Mouse (Mus musculus) CH12.LX (cell line): ENCODE results near the gene Nhlrc3. TPM values are rescaled to one million over a fixed set of nuclear protein-coding genes. Genes with fewer than 3 reads are reported as not detected.

Experiments used
- DNase-seq: peaks from one replicate; pipeline ENCODE4 v3.0.0-alpha.2; 2013; ENCODE audit errors: extremely low read depth
- H3K27ac ChIP-seq: 2 replicates; pipeline ENCODE4 v1.5.1; 2012; ENCODE audit warnings: low read depth, mild to moderate bottlenecking, control low read depth, moderate library complexity; ENCODE audit not compliant: insufficient read depth
- H3K27me3 ChIP-seq: replicated peaks from 2 replicates; pipeline ENCODE3; 2012; ENCODE audit warnings: inconsistent platforms
- H3K36me3 ChIP-seq, 2 experiments: replicated peaks in 1 of 2; 2 replicates each; pipeline versions ENCODE3 to v1.6.1; 2012; ENCODE audit warnings: inconsistent platforms in 1 of 2, low read length in 1 of 2, mild to moderate bottlenecking in 1 of 2, mixed read lengths in 1 of 2, moderate library complexity in 1 of 2; ENCODE audit not compliant: control insufficient read depth in 1 of 2, insufficient read depth in 1 of 2
- H3K4me1 ChIP-seq, 2 experiments: 2 replicates each; pipeline ENCODE4 v1.6.1; 2012; ENCODE audit warnings: inconsistent platforms in 1 of 2, moderate library complexity in 1 of 2; ENCODE audit not compliant: insufficient read depth in 2 of 2, control insufficient read depth in 1 of 2
- H3K4me2 ChIP-seq: 2 replicates; pipeline ENCODE4 v1.6.1; 2012; ENCODE audit warnings: low read depth, mild to moderate bottlenecking, control low read depth; ENCODE audit not compliant: poor library complexity, insufficient read depth, severe bottlenecking
- H3K4me3 ChIP-seq, 3 experiments: fragments of 150-350 bp in 1 of 3; sonication (generic) in 1 of 3; replicated peaks in 1 of 3; 2 replicates each; pipeline versions ENCODE3 to v1.5.1; 2011 to 2012; ENCODE audit warnings: low read depth in 2 of 3, low read length in 2 of 3, mild to moderate bottlenecking in 2 of 3, moderate library complexity in 2 of 3, control low read depth in 1 of 3, improper control_type of control experiment in 1 of 3, inconsistent platforms in 1 of 3, mixed read lengths in 1 of 3; ENCODE audit not compliant: poor library complexity in 1 of 3
- H3K79me2 ChIP-seq: replicated peaks from 2 replicates; pipeline ENCODE4 v1.6.1; 2012; ENCODE audit warnings: mild to moderate bottlenecking, moderate library complexity; ENCODE audit not compliant: control insufficient read depth, poor library complexity, insufficient read depth, severe bottlenecking; ENCODE audit errors: extremely low read depth
- H3K9ac ChIP-seq: 2 replicates; pipeline ENCODE4 v1.6.1; 2012; ENCODE audit warnings: low read depth, mild to moderate bottlenecking, control low read depth, moderate library complexity; ENCODE audit not compliant: insufficient read depth
- H3K9me3 ChIP-seq: replicated peaks from 2 replicates; pipeline ENCODE3; 2012; ENCODE audit warnings: low read length, inconsistent platforms, mixed read lengths
- BHLHE40 ChIP-seq: IDR thresholded peaks from 2 replicates; pipeline ENCODE4 v1.6.1; 2011; ENCODE audit warnings: mild to moderate bottlenecking, low read depth, low read length, improper control_type of control experiment
- CHD1 ChIP-seq: IDR thresholded peaks from 2 replicates; pipeline ENCODE4 v1.6.1; 2012; ENCODE audit warnings: low read depth, low read length, improper control_type of control experiment, inconsistent platforms
- CHD2 ChIP-seq: IDR thresholded peaks from 2 replicates; pipeline ENCODE4 v1.6.1; 2011; ENCODE audit warnings: low read length, improper control_type of control experiment
- ELF1 ChIP-seq: IDR thresholded peaks from 2 replicates; pipeline ENCODE4 v1.6.1; 2014; ENCODE audit warnings: low read depth, mild to moderate bottlenecking, inconsistent platforms, low read length, improper control_type of control experiment
- EP300 ChIP-seq: IDR thresholded peaks from 2 replicates; pipeline ENCODE4 v1.6.1; 2011; ENCODE audit warnings: low read length, improper control_type of control experiment
- GABPA ChIP-seq: IDR thresholded peaks from 2 replicates; pipeline ENCODE4 v1.6.1; 2012; ENCODE audit warnings: low read depth, low read length, improper control_type of control experiment, inconsistent platforms; ENCODE audit not compliant: insufficient replicate concordance
- HCFC1 ChIP-seq: IDR thresholded peaks from 2 replicates; pipeline ENCODE4 v1.6.1; 2012; ENCODE audit warnings: low read depth, mild to moderate bottlenecking, inconsistent platforms, low read length, improper control_type of control experiment
- JUN ChIP-seq: IDR thresholded peaks from 2 replicates; pipeline ENCODE4 v1.6.1; 2011; ENCODE audit warnings: low read depth, mild to moderate bottlenecking, low read length, improper control_type of control experiment, moderate library complexity; ENCODE audit not compliant: insufficient read depth
- JUND ChIP-seq: conservative IDR thresholded peaks from 2 replicates; pipeline ENCODE4 v1.6.1; 2011; ENCODE audit warnings: low read depth, low read length, improper control_type of control experiment
- KAT2A ChIP-seq: IDR thresholded peaks from 2 replicates; pipeline ENCODE4 v1.6.1; 2012; ENCODE audit warnings: low read length, improper control_type of control experiment, inconsistent platforms; ENCODE audit not compliant: insufficient replicate concordance
- MAFK ChIP-seq: IDR thresholded peaks from 2 replicates; pipeline ENCODE4 v1.6.1; 2011; ENCODE audit warnings: low read length, improper control_type of control experiment; ENCODE audit not compliant: insufficient replicate concordance
- MXI1 ChIP-seq: IDR thresholded peaks from 2 replicates; pipeline ENCODE4 v1.6.1; 2011; ENCODE audit warnings: mild to moderate bottlenecking, low read depth, low read length, improper control_type of control experiment
- MYC ChIP-seq: IDR thresholded peaks from 2 replicates; pipeline ENCODE4 v1.6.1; 2011; ENCODE audit warnings: low read depth, mild to moderate bottlenecking, improper control_type of control experiment, low read length
- NELFE ChIP-seq: IDR thresholded peaks from 2 replicates; pipeline ENCODE4 v1.6.1; 2011; ENCODE audit warnings: low read depth, low read length, improper control_type of control experiment
- PAX5 ChIP-seq: IDR thresholded peaks from 2 replicates; pipeline ENCODE4 v1.6.1; 2012; ENCODE audit warnings: low read length, inconsistent platforms, mixed read lengths
- POLR2AphosphoS2 ChIP-seq: IDR thresholded peaks from 2 replicates; pipeline ENCODE4 v1.6.1; 2011; ENCODE audit warnings: low read depth, low read length, improper control_type of control experiment
- RAD21 ChIP-seq: IDR thresholded peaks from 2 replicates; pipeline ENCODE4 v1.6.1; 2011; ENCODE audit warnings: low read depth, mild to moderate bottlenecking, low read length, improper control_type of control experiment, moderate library complexity
- RCOR1 ChIP-seq: conservative IDR thresholded peaks from 2 replicates; pipeline ENCODE4 v1.6.1; 2012; ENCODE audit warnings: low read depth, mild to moderate bottlenecking, inconsistent platforms, low read length, improper control_type of control experiment
- SIN3A ChIP-seq: IDR thresholded peaks from 2 replicates; pipeline ENCODE4 v1.6.1; 2012; ENCODE audit warnings: low read length, improper control_type of control experiment, inconsistent platforms
- SMC3 ChIP-seq: IDR thresholded peaks from 2 replicates; pipeline ENCODE4 v1.6.1; 2011; ENCODE audit warnings: low read depth, low read length, improper control_type of control experiment
- TCF12 ChIP-seq: IDR thresholded peaks from 2 replicates; pipeline ENCODE4 v1.6.1; 2014; ENCODE audit warnings: low read depth, mild to moderate bottlenecking, inconsistent platforms, low read length, improper control_type of control experiment
- UBTF ChIP-seq: IDR thresholded peaks from 2 replicates; pipeline ENCODE4 v1.6.1; 2012; ENCODE audit warnings: low read depth, mild to moderate bottlenecking, inconsistent platforms, low read length, improper control_type of control experiment, moderate library complexity
- USF1 ChIP-seq: IDR thresholded peaks from 2 replicates; pipeline ENCODE4 v1.6.1; 2014; ENCODE audit warnings: low read depth, mild to moderate bottlenecking, inconsistent platforms, low read length, improper control_type of control experiment
- USF2 ChIP-seq: conservative IDR thresholded peaks from 2 replicates; pipeline ENCODE4 v1.6.1; 2011; ENCODE audit warnings: low read depth, low read length, improper control_type of control experiment
- ZC3H11A ChIP-seq: IDR thresholded peaks from 2 replicates; pipeline ENCODE4 v1.6.1; 2012; ENCODE audit warnings: low read depth, mild to moderate bottlenecking, inconsistent platforms, low read length, improper control_type of control experiment
- ZKSCAN1 ChIP-seq: IDR thresholded peaks from 2 replicates; pipeline ENCODE4 v1.6.1; 2012; ENCODE audit warnings: low read depth, inconsistent platforms, low read length, improper control_type of control experiment, borderline replicate concordance
- ZMIZ1 ChIP-seq: IDR thresholded peaks from 2 replicates; pipeline ENCODE4 v1.6.1; 2012; ENCODE audit warnings: low read depth, mild to moderate bottlenecking, inconsistent platforms, low read length, improper control_type of control experiment
- ZNF384 ChIP-seq: IDR thresholded peaks from 2 replicates; pipeline ENCODE4 v1.6.1; 2012; ENCODE audit warnings: low read depth, low read length, improper control_type of control experiment, inconsistent platforms
- dilution Hi-C: fragments of 300-500 bp; cut with MboI; formaldehyde crosslinking; loops from 2 replicates; pipeline ENCODE4 v1.14.3; 2020; ENCODE audit warnings: low sequenced_read_pairs; ENCODE audit not compliant: extremely low pct_unique_long_range_greater_than_20kb, extremely low pct_ligation_motif_present
- in situ Hi-C: fragments of 300-500 bp; cut with MboI; formaldehyde crosslinking; loops from 3 replicates; pipeline ENCODE4 v1.14.3; 2019; ENCODE audit warnings: low sequenced_read_pairs, low pct_ligation_motif_present, low pct_unique_long_range_greater_than_20kb, mixed read lengths
- polyA plus RNA-seq: library from polyadenylated mRNA; unstranded; fragments of >175 nt; gene quantifications from 2 replicates; pipeline ENCODE4 v1.2.1, GENCODE M21; 2012; ENCODE audit warnings: low read depth; ENCODE audit not compliant: insufficient read length
- total RNA-seq, 2 experiments: library from RNA; depleted of rRNA; stranded (reverse); fragments of 300-350 nt in 1 of 2; fragments of >200 nt in 1 of 2; gene quantifications; 2 replicates each; pipeline ENCODE4 v1.2.3; 2012 to 2014

Nhlrc3 gene
- total and polyA plus RNA-seq, 3 experiments = 5.8 to 7.9 (median 7.2) TPM

GRCm38 (mm10) chr3:53474179-53474578 is 11.0 kb upstream of the Nhlrc3 start:
- in situ Hi-C loops = loop anchor here (25.0 kb wide), 1 partner anchor 1212 kb away; the partner anchor contains the start of gene Foxo1
- H3K27ac ChIP-seq = no peak overlapping the region
- H3K4me2 ChIP-seq = no peak overlapping the region
- DNase-seq = no peak
- no peak for TF ChIP-seq ELF1
- no peak for TF ChIP-seq ZMIZ1
- no peak for TF ChIP-seq EP300
- TF ChIP-seq HCFC1 = no peak
- no peak for TF ChIP-seq SMC3
- TF ChIP-seq ZC3H11A = no peak
- no peak for TF ChIP-seq GABPA
- TF ChIP-seq TCF12 = no peak
- TF ChIP-seq POLR2AphosphoS2 = no peak
- no peak for TF ChIP-seq JUND
- TF ChIP-seq KAT2A = no peak
- no peak for TF ChIP-seq USF2
- TF ChIP-seq BHLHE40 = no peak
- no peak for TF ChIP-seq PAX5
- no peak for TF ChIP-seq RAD21
- no peak for TF ChIP-seq ZKSCAN1
- no peak for TF ChIP-seq CHD2
- TF ChIP-seq CHD1 = no peak
- no peak for TF ChIP-seq ZNF384
- TF ChIP-seq USF1 = no peak
- no peak overlapping the region for H3K9ac ChIP-seq
- H3K9me3 ChIP-seq = no peaks in the 10 kb centered on the region
- dilution Hi-C loops = no loop called here
- H3K27me3 ChIP-seq = no peaks in the 10 kb centered on the region
- peaks cover 77 to 96% of the 10 kb centered on the region in 2 experiments for H3K36me3 ChIP-seq
- H3K4me1 ChIP-seq = no peaks in the 10 kb centered on the region
- no peak overlapping the region for H3K4me3 ChIP-seq
- no peaks in the 10 kb centered on the region for H3K79me2 ChIP-seq

DNA sequence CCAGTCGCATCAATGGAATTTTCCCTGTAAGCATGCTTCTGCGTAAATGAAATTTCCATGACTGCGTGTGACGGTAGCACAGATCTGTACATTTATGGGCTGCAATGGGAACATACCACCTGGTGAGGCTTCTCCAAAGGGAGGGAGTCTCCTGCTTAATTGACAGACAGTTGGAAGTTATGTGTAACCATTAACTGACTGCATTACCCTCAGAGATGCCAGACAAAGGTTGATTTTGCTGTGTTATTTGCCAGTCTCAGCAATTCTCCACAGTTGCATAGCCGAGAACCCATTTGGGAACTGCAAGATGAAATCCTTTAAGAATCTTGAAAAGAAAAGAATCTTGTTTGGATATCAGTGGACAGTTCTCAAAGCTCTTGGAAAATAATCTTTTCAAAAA is 8.9 kb upstream of the Nhlrc3 start:
- H3K9ac ChIP-seq = no peak overlapping the region
- in situ Hi-C loops (loop anchor here (25.0 kb wide), 1 partner anchor 1210 kb away; the partner anchor contains the start of gene Foxo1), dilution Hi-C loops (no loop called here)
- no peak overlapping the region for H3K4me3 ChIP-seq
- DNase-seq = no peak
- no peak overlapping the region for H3K4me2 ChIP-seq
- no peaks in the 10 kb centered on the region for H3K9me3 ChIP-seq
- H3K36me3 ChIP-seq = peaks cover 58 to 88% of the 10 kb centered on the region in 2 experiments
- H3K27me3 ChIP-seq = no peaks in the 10 kb centered on the region
- no peak overlapping the region for H3K27ac ChIP-seq
- peaks cover 11% of the 10 kb centered on the region for H3K79me2 ChIP-seq
- TF ChIP-seq JUND (no peak), RCOR1 (no peak), SIN3A (no peak), JUN (no peak), ZMIZ1 (no peak), MYC (no peak), SMC3 (no peak), MXI1 (no peak), UBTF (no peak), CHD2 (no peak), BHLHE40 (no peak), MAFK (no peak), NELFE (no peak), ZKSCAN1 (no peak), ZC3H11A (no peak)
- peaks cover 0 to 8% of the 10 kb centered on the region in 2 experiments; a peak in 1 of 4 replicates for H3K4me1 ChIP-seq
